Mouse (Mus musculus): Measurements from ENCODE around the gene Atad5. TPM values are rescaled to one million over a fixed set of nuclear protein-coding genes. Genes with fewer than 3 reads are reported as not detected.

Gene Atad5
- total and polyA plus RNA-seq, 2 experiments from 2014 or later = 3.3 to 4.7 TPM

GRCm38 (mm10) chr11:80135954-80136683, 46.9 kb downstream of the Atad5 start:
- H3K36me3 ChIP-seq (ENCODE audit: insufficient read depth, low read length) = peaks cover 22% of the 10 kb centered on the region; the same call in 1 of the 2 replicates
- TF ChIP-seq CTCF (IDR thresholded peaks at IDR 0.05; ENCODE audit: low read depth) = no peak
- ATAC-seq (no peak), DNase-seq (ENCODE audit: low spot score) (no peak)
- H3K27me3 ChIP-seq (ENCODE audit: insufficient read depth, low read length) = no peaks in the 10 kb centered on the region
- H3K4me2 ChIP-seq (ENCODE audit: low read depth, low read length) = no peak overlapping the region
- H3K4me1 ChIP-seq (ENCODE audit: insufficient read depth, low read length) = no peaks in the 10 kb centered on the region
- no peak overlapping the region for H3K27ac ChIP-seq
- H3K4me3 ChIP-seq (ENCODE audit: low read length) = no peak overlapping the region
- no peaks in the 10 kb centered on the region for H3K9me3 ChIP-seq (ENCODE audit: low read length)
- 83% methylated on average over 11 of the region's 11 CpGs for WGBS
- no peak overlapping the region for H3K9ac ChIP-seq (replicated peaks; ENCODE audit: low read length)

GRCm38 (mm10) chr11:80136786-80137185, 47.6 kb downstream of the Atad5 start:
- Histone ChIP-seq H3K36me3 (ENCODE audit: insufficient read depth, low read length) (peaks cover 18% of the 10 kb centered on the region; the same call in 1 of the 2 replicates), H3K27me3 (ENCODE audit: insufficient read depth, low read length) (no peaks in the 10 kb centered on the region), H3K9ac (replicated peaks; ENCODE audit: low read length) (no peak overlapping the region), H3K4me3 (ENCODE audit: low read length) (no peak overlapping the region), H3K4me2 (ENCODE audit: low read depth, low read length) (no peak overlapping the region), H3K4me1 (ENCODE audit: insufficient read depth, low read length) (no peaks in the 10 kb centered on the region), H3K9me3 (ENCODE audit: low read length) (no peaks in the 10 kb centered on the region), H3K27ac (no peak overlapping the region)
- no peak for ATAC-seq
- no peak for DNase-seq (ENCODE audit: low spot score)
- 91% methylated on average over 13 of the region's 13 CpGs for WGBS
- TF ChIP-seq CTCF (IDR thresholded peaks at IDR 0.05; ENCODE audit: low read depth) = no peak

DNA sequence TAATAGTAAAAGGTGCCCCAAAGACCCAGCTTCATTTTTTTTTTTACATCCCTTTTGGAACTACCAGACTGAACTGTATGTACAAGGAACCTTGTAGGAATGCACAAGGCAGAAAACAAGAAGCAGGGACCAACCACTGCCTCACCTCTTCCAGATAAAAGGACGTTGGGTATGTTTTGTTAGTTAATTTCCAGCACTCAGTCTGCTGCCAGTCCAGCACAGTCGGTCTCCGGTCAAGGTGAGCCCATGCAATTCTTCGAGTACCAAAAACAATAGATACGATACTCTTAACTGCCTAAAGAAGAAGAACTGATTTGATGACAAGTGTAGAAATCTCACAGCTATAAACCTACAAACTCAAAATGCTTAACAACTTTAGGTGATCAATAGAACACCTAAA, 48.6 kb downstream of the Atad5 start:
- no peak for DNase-seq (ENCODE audit: low spot score)
- 88% methylated on average over 5 of the region's 5 CpGs for WGBS
- H3K9me3 ChIP-seq (ENCODE audit: low read length) = no peaks in the 10 kb centered on the region
- H3K4me2 ChIP-seq (ENCODE audit: low read depth, low read length) = no peak overlapping the region
- no peak overlapping the region for H3K27ac ChIP-seq
- no peak overlapping the region for H3K9ac ChIP-seq (replicated peaks; ENCODE audit: low read length)
- H3K4me3 ChIP-seq (ENCODE audit: low read length) = no peak overlapping the region
- ATAC-seq = no peak
- H3K27me3 ChIP-seq (ENCODE audit: insufficient read depth, low read length) = no peaks in the 10 kb centered on the region
- H3K36me3 ChIP-seq (ENCODE audit: insufficient read depth, low read length) = peaks cover 12% of the 10 kb centered on the region; the same call in 1 of the 2 replicates
- TF ChIP-seq CTCF (IDR thresholded peaks at IDR 0.05; ENCODE audit: low read depth) = no peak
- no peaks in the 10 kb centered on the region for H3K4me1 ChIP-seq (ENCODE audit: insufficient read depth, low read length)

DNA sequence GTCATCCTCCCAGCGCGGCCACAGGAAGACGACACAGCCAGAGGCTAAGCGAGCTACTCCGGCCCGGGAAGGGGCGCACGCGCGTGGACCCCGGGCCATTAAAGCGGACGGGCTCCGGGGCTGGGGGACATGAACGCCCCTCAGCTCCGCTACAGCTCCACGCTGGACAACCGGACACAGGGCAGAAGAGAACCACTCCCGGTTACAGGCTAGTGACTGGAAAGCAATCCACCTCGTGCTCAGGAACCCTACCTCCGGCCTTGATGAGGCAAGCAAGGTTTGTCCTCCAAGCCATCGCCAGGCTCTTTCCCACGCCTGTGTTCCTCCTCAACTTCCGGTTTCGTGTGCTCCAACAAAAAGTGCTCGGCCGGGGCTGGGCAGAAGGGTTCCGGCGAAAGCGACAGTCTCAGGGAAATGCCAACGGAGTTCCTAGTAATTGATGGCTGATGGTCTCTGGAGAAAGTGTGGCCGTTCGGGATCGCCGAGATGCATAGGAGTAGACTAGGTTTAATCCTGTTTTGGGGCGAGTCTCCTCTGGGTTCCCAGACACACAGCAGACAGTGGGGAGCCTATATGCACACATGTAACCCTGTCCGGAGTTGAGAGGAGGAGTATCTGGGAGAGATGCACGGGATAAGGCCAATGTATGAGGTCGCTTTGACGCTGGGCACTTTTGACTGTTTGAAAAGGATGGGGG, 52.8 kb downstream of the Atad5 start, which contains the start of gene Tefm:
Gene Tefm (minus strand): TSS at position 351 of the 697 bp plus-strand sequence.
- Histone ChIP-seq H3K27me3 (ENCODE audit: insufficient read depth, low read length) (no peaks in the 10 kb centered on the region), H3K36me3 (ENCODE audit: insufficient read depth, low read length) (no peaks in the 10 kb centered on the region), H3K9ac (replicated peaks; ENCODE audit: low read length) (peak within 1 kb of the TSS; percentile 78), H3K4me3 (ENCODE audit: low read length) (peak within 1 kb of the TSS; percentile 84), H3K4me1 (ENCODE audit: insufficient read depth, low read length) (no peaks in the 10 kb centered on the region), H3K9me3 (ENCODE audit: low read length) (no peaks in the 10 kb centered on the region), H3K4me2 (ENCODE audit: low read depth, low read length) (peak within 1 kb of the TSS; percentile 83), H3K27ac (peak within 1 kb of the TSS; percentile 96)
- peak; percentile 93 for DNase-seq (ENCODE audit: low spot score)
- under 1% methylated on average over 40 of the region's 40 CpGs for WGBS
- ATAC-seq = peak; percentile 96
- TF ChIP-seq CTCF (IDR thresholded peaks at IDR 0.05; ENCODE audit: low read depth) = no peak

GRCm38 (mm10) chr11:80142872-80143271, 53.7 kb downstream of the Atad5 start:
- Histone ChIP-seq H3K36me3 (ENCODE audit: insufficient read depth, low read length) (no peaks in the 10 kb centered on the region), H3K9ac (replicated peaks; ENCODE audit: low read length) (peak overlapping the region; percentile 78; the same call in 1 of the 2 replicates), H3K4me2 (ENCODE audit: low read depth, low read length) (peak overlapping the region; percentile 83), H3K27me3 (ENCODE audit: insufficient read depth, low read length) (no peaks in the 10 kb centered on the region), H3K9me3 (ENCODE audit: low read length) (no peaks in the 10 kb centered on the region), H3K27ac (no peak overlapping the region), H3K4me3 (ENCODE audit: low read length) (peak overlapping the region; percentile 84), H3K4me1 (ENCODE audit: insufficient read depth, low read length) (no peaks in the 10 kb centered on the region)
- DNase-seq (ENCODE audit: low spot score) (no peak), ATAC-seq (no peak)
- TF ChIP-seq CTCF (IDR thresholded peaks at IDR 0.05; ENCODE audit: low read depth) = no peak
- WGBS = 51% methylated on average over 8 of the region's 8 CpGs

DNA sequence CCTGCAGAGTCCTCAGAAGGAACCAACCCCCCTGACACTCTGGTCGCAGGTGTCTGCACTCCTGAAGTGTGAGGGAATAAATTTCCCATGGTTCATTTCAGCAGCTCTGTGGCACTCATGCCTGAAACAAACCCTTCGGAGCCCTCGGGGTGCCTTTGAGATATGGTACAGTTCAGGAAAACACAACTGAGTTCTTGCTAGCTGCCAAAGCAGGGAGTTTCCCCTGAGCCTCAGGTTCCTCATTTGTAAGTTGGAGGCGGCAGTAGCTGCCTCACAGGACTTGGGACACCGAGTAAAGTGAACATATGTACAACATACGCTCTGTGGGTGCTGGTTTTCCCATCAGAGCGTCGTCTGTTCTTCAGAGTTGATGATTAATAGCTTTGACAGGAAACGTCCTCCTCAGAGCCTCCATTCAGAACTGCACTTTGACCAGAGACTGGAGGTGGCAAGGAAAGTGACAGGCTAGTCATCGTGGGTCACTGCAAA, 56.6 kb downstream of the Atad5 start:
- no peak for TF ChIP-seq CTCF (IDR thresholded peaks at IDR 0.05; ENCODE audit: low read depth)
- Histone ChIP-seq H3K9ac (replicated peaks; ENCODE audit: low read length) (no peak overlapping the region), H3K4me3 (ENCODE audit: low read length) (no peak overlapping the region), H3K36me3 (ENCODE audit: insufficient read depth, low read length) (no peaks in the 10 kb centered on the region), H3K4me1 (ENCODE audit: insufficient read depth, low read length) (no peaks in the 10 kb centered on the region), H3K4me2 (ENCODE audit: low read depth, low read length) (no peak overlapping the region), H3K27ac (no peak overlapping the region), H3K27me3 (ENCODE audit: insufficient read depth, low read length) (no peaks in the 10 kb centered on the region), H3K9me3 (ENCODE audit: low read length) (no peaks in the 10 kb centered on the region)
- no peak for ATAC-seq
- WGBS = 61% methylated on average over 10 of the region's 10 CpGs
- DNase-seq (ENCODE audit: low spot score) = no peak
